Mouse (Mus musculus): ENCODE measurements around the gene Zkscan14.
"Not testable (repeated sequence)": the region's sequence is repeated elsewhere in the genome, so short reads cannot be mapped to it uniquely, and the experiment has no call there.

Gene Zkscan14

GRCm38 (mm10) chr5:145201321-145201991 is at the start of gene Zkscan14:
Zkscan14 (minus strand) TSS chr5:145201868.
- DNase-seq = peak; percentile 75 to 81

DNA sequence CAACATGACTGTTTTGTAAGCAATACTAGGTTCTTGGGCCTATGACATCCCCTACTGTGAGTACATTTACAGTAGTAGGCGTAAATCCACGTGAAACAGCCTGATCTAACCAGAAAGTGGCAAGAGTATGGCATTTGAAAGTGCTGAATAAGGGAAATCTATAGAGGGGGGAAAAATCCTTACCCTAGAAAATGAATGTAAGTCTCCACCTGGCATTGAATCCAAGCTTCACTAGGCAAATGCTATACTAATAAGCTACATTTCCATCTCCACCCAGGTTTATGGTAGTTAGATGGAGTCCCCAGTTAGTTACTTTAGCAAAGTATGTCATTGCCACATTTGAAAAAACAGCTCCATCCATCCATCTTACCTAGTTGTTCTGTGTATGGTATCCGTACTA is 47.9 kb upstream of the Zkscan14 start:
- DNase-seq = no peak

GRCm38 (mm10) chr5:145234636-145235035 is 33.0 kb upstream of the Zkscan14 start:
- peak in 1 of 2 experiments; percentile 30 for DNase-seq

GRCm38 (mm10) chr5:145231893-145232411 is 30.3 kb upstream of the Zkscan14 start:
- no peak for DNase-seq

DNA sequence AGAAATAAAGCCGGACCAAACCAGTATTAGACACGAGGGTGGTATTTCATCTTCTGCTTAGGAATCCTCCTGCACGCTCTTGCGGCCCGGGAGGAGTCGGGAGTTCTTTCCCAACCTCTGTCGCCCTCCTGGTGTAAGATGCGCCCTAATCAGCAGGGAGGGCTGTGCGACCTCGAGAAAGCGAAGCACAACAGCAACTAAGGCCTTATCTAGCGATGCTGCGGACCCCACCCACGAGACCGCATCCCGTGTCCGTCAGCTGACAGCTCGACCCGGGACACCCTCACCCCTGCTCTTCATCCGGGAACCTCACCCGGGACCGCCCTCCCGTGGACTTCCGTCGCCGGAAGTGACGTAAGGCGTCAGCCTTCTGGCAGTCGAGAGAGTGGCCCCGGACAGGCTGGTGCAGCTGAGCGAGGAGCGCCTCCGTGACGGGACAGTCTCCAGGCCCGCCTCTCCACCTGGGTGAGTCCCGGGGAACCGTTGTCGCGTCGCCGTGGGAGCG is 29.8 kb upstream of the Zkscan14 start, which contains the start of gene Zfp655:
TSS of gene Zfp655 (plus strand) at position 349 of the 505 bp plus-strand sequence.
- DNase-seq = peak; percentile 98

DNA sequence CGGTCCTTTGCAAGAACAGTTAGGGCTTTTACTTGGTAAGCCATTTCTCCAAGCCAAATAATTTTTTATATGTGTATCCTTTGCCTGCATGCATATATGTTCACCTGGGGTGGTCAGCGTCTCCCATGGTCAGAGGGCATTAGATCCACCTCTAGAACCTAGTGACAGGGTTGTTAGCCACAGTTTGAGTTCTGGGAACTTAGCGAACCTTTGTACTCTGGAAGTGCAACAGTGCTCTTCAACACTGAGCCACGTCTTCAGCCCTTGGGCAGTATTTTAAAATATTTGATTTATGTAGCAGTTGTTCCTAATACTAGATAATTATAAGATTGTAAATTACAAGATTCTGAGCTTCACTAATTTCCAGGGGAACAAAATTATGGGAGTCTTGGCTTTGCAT is 29.0 kb upstream of the Zkscan14 start:
- DNase-seq = no peak

DNA sequence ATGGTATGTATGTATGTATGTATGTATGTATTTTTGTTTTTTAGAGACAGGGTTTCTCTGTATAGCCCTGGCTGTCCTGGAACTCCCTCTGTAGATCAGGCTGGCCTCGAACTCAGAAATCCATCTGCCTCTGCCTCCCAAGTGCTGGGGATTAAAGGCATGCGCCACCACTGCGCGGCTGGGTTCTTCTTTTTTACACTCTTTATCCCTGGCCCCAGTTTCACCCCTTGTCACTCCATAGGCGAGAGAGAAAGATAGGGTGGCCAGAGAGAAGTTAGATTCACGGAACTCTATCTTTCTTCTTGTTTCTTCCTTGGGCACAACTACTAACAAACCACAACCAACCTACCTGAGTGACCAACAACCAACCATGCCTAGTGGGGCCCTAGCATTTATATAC is 27.6 kb upstream of the Zkscan14 start:
- DNase-seq = not testable (repeated sequence)

DNA sequence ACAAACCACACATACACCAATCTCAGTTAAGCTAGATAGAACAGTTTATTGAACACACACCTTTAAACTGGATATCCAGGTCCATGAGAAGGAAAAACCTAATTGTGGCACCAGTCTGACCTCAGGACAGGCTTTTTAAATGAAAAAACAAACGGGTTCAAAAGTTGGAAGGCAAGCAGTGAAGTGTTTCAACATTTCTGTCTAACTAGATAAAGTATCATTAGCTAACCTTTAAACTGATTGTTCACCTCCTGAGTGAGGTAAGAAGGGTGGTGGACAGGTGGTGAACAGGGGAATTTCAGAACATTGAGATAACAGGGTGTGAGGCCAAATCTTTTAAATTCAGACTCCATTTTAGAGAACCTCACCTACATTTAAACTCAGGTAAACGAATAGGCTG is 24.8 kb upstream of the Zkscan14 start:
- DNase-seq = no peak

DNA sequence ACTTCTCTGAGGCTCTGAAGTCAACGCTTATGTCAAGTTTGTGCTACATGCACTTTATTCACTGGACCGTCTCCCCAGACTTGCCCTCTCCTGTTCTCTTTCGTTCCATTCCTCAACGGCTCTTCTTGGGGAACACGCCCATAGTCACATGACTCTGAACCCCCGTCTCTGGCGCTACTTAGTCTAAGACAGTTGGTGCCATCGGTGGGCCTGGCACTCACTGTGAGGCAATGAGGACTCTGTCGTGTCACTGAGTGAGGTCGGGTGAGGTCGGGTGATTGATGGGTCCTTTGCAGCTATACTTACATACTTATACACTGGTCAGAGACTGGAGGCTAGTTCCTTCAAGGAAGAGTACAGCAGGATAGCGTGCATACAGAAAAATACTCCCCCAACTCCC is 21.7 kb upstream of the Zkscan14 start:
- DNase-seq = no peak

DNA sequence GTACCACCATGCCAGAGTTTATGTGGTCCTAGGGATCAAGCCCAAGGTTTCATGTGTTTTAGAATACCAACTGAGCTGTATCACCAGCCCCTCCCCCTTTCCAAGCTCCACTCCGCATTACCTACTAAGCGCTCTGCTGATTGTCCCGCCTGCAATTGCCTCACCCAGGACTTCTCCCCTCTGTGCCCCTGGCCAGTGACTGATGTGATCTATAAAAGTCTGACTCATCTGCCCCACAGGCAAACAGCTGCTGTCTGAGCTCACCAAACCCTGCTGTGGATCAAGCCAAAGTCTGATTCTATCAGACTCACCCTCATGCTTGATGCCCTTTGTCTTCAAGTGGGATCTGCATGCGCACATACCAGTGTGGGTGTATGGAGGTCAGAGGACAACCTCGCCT is 21.2 kb upstream of the Zkscan14 start:
- no peak for DNase-seq

DNA sequence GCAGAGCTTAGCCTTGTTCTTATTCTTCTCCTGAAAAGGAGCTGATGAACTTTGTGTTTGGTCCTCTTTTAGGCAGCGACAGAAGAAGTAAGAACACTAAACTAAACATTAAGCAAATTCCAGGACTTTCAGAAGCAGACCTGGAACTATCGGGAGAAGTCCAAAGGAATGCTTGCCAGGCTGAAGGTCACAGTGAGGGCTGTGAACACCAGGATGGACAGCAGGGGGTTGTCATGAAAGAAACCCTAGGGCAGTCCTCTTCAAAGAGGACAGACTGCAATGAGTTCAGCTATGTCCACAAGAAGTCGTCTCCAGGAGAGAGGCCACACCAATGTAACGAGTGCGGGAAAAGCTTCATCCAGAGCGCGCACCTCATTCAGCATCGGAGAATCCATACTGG is 18.3 kb upstream of the Zkscan14 start:
- DNase-seq = no peak

GRCm38 (mm10) chr5:145218671-145219070 is 17.0 kb upstream of the Zkscan14 start:
- DNase-seq = no peak

DNA sequence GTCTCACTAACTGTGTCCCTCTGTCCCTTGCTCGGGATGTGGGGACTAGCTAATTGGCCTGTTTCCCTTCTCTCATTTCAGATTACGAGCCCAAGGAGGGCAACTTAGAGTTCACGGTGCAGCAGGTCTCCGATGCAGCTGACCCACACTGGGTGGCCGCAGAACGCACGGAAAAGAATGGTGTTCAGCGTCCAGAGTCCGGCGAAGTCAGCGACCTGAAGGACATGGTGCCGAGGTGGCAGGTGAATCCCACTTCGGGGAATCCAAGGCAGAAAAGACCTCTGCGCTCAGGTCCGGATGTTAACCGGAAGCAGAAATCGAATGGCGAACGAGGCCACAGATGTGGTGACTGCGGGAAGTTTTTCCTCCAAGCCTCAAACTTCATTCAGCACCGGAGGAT is 16.5 kb upstream of the Zkscan14 start:
- DNase-seq = no peak

GRCm38 (mm10) chr5:145217746-145218145 is 16.1 kb upstream of the Zkscan14 start:
- DNase-seq = no peak

- DNase-seq = no peak
Observed at GRCm38 (mm10) chr5:145214679-145215078, 13.0 kb upstream of the Zkscan14 start.

- no peak for DNase-seq
Observed at GRCm38 (mm10) chr5:145213505-145213904, 11.8 kb upstream of the Zkscan14 start.

DNA sequence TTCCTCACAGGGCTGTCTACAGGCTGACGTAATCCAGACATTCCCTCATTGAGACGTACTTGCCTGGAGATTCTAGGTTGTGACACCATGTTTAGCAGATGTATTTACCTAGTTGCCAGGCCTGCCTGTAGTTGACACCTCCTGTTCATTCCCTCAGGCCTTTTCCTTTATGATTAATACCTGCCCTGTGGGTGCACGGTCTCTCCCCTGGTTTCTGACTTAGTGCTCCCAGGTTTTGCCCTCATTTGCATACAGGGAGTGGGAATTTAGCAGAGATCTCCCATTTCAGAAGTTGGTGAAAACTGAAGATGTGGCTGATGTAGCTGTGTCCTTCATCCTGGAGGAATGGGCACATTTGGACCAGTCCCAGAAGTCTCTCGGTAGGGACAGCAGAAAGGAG is 10.5 kb upstream of the Zkscan14 start:
- DNase-seq = no peak

DNA sequence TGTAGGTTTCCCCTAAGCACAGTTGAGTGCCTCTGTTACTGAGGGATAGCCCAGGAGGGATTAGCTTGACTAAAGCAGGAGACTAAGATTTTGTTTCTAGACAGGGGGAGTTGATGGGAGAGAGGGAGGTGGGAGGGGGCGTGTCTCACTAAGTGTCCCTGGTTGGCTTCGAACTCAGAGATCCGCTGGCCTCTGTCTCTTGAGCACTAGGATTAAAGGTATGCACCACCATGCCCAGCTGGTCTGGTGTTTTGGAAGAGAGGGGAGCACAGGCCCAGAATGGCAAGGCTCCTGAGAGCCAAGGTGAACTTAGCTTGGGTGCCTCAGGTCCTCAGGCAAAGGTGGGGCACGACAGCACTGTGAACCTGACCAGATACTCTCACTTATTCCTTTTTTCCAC is 9.7 kb upstream of the Zkscan14 start:
- DNase-seq = no peak

- not testable (repeated sequence) for DNase-seq
Observed at GRCm38 (mm10) chr5:145208391-145208790, 6.7 kb upstream of the Zkscan14 start.

- no peak for DNase-seq
Observed at GRCm38 (mm10) chr5:145207954-145208353, 6.3 kb upstream of the Zkscan14 start.

DNA sequence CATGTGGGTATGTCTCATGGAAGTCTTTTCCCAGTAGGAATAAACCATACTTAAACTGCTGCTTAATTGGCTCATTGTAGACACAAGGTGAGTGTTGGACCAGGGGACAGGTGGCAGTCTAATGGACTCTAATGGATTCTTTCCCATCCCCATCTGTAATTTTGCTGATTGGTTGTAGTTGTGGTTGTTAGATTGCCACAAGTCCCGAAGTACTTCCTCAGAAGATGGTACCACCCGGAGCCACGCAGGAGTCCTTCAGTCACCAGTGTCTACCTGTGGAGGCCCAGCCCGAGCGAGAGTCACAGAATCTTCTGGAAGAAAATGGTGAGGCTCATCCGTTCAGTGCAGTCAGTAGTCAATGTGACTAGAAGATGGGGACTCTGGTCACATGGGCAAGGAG is 5.7 kb upstream of the Zkscan14 start:
- DNase-seq = no peak

DNA sequence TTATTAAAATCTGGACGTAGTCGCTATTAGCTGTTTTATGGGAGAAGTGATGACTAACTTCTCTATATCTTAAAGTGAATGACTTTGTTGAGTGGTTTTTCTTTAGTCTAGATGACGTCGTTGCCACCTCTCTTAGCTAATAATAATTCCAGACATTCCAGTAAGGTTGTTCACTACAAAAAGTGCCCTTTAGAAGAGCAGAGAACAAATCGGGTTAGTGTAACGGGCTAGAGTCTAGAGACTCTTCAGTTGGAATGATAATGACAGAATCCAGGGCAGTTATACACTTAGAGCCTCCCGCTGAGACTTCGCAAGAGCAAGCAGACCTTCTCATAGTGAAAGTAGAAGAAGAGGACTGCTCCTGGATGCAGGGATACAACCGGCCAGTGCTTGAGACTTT is 3.4 kb upstream of the Zkscan14 start:
- DNase-seq = no peak

DNA sequence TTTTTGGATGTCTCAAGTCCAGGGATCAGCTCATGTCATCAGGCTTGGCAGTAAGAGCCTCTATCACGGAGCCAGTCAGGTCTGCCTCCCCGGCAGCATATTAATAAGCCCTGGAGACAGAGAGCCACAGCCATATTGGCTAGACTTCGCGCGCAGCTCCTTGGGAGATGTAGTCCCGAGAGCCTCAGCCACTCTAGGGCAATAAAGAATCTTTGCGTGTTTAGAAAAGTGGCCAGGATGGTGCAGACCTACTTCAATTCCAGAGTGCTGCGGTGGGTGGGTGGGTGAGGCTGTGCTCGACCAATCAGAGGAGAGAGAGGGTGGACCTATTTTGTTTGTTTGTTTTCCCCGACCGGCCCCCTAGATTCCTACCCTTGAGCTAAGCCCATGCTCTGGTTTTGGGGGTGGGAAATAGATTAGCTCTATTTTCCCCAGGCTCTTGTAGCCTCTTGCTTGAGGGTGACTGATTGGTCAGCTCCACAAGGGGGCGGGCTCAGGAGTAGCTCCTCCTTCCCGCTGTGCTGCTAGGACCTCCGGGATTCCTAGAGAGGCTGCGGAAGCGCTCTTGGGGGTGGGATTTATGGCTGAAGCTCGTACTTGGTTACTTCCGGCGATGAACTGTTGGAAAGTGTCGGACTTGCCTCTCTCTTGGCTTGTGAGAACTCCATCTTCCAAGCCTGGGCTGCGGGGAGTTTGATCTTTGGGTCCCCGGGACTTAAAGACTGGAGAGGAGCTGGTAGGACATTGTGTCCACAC is 2.4 kb upstream of the Zkscan14 start, which contains the start of gene Zkscan5:
TSS of gene Zkscan5 (plus strand) at position 627 of the 756 bp plus-strand sequence.
- peak; percentile 98 to 99 for DNase-seq

DNA sequence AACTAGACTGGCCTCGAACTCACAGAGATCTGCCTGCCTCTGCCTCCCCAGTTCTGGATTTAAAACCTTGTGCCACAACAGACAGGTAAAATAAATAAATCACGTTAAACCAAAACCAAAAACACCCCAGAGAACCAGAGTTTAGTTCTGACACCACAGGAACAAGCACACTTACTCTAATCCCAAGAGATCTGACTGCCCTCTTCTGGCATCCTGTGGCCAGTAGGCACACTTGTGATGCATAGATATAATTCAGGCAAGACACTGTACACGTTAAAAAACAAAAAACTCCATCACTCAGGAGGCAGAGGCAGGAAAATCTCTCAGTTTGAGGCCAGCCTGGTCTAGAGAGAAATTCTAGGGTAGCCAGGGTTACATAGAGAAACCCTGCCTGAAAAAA is 778 bp upstream of the Zkscan14 start:
- DNase-seq = no peak
